Mouse (Mus musculus): ENCODE data around the gene Thap8. TPM values are rescaled to one million over a fixed set of nuclear protein-coding genes. Genes with fewer than 3 reads are reported as not detected.

Thap8 gene
- polyA plus RNA-seq, 1 experiment from 2014 or later: 0.72 TPM

- Histone ChIP-seq H3K4me1 (ENCODE audit: control insufficient read depth in 2 of 2, insufficient read depth in 2 of 2, low read length in 2 of 2) (peaks cover 6 to 11% of the 10 kb centered on the region in 2 experiments; a peak in 3 of 4 replicates), H3K4me2 (ENCODE audit: low read length) (no peak overlapping the region), H3K9me3 (ENCODE audit: control insufficient read depth, low read length) (no peaks in the 10 kb centered on the region), H3K9ac (ENCODE audit: low read length) (no peak overlapping the region; the same call in 1 of the 2 replicates), H3K27me3 (ENCODE audit: control insufficient read depth, insufficient read depth, low read length) (no peaks in the 10 kb centered on the region; the same call in 1 of the 2 replicates), H3K36me3 (ENCODE audit: control insufficient read depth, insufficient read depth, low read length) (no peaks in the 10 kb centered on the region), H3K4me3 (ENCODE audit: control insufficient read depth in 1 of 2, insufficient read depth in 1 of 2, low read depth in 1 of 2, low read length in 2 of 2) (no peak overlapping the region), H3K27ac (replicated peaks in 1 of 2; ENCODE audit: control insufficient read depth in 1 of 2, insufficient read depth in 1 of 2, low read depth in 2 of 2, low read length in 2 of 2) (0 out of 4 replicates have a peak overlapping the region, but pooled peaks of 1 of the 2 experiments have one; percentile 9)
- no peak for ATAC-seq (ENCODE audit: insufficient number of reproducible peaks, insufficient read depth, low FRiP score, low read depth)
- 46% methylated on average over 8 of the region's 8 CpGs for WGBS
These were observed 7.0 kb downstream of the Thap8 start for GRCm38 (mm10) chr7:30286701-30287410.

GRCm38 (mm10) chr7:30288046-30288445 is 8.2 kb downstream of the Thap8 start:
- no peaks in the 10 kb centered on the region for H3K9me3 ChIP-seq (ENCODE audit: control insufficient read depth, low read length)
- no peak overlapping the region for H3K9ac ChIP-seq (ENCODE audit: low read length)
- H3K27me3 ChIP-seq (ENCODE audit: control insufficient read depth, insufficient read depth, low read length): no peaks in the 10 kb centered on the region; the same call in 1 of the 2 replicates
- no peak for ATAC-seq (ENCODE audit: insufficient number of reproducible peaks, insufficient read depth, low FRiP score, low read depth)
- no peak overlapping the region for H3K27ac ChIP-seq (replicated peaks in 1 of 2; ENCODE audit: control insufficient read depth in 1 of 2, insufficient read depth in 1 of 2, low read depth in 2 of 2, low read length in 2 of 2)
- no peak overlapping the region for H3K4me3 ChIP-seq (ENCODE audit: control insufficient read depth in 1 of 2, insufficient read depth in 1 of 2, low read depth in 1 of 2, low read length in 2 of 2)
- H3K4me2 ChIP-seq (ENCODE audit: low read length): no peak overlapping the region
- peaks cover 6% of the 10 kb centered on the region in 2 experiments; a peak in 3 of 4 replicates for H3K4me1 ChIP-seq (ENCODE audit: control insufficient read depth in 2 of 2, insufficient read depth in 2 of 2, low read length in 2 of 2)
- no peaks in the 10 kb centered on the region for H3K36me3 ChIP-seq (ENCODE audit: control insufficient read depth, insufficient read depth, low read length)
- 62% methylated on average over 6 of the region's 6 CpGs for WGBS

GRCm38 (mm10) chr7:30289071-30289713 is 9.3 kb downstream of the Thap8 start:
- no peaks in the 10 kb centered on the region; the same call in 1 of the 2 replicates for H3K27me3 ChIP-seq (ENCODE audit: control insufficient read depth, insufficient read depth, low read length)
- H3K36me3 ChIP-seq (ENCODE audit: control insufficient read depth, insufficient read depth, low read length): no peaks in the 10 kb centered on the region
- no peaks in the 10 kb centered on the region for H3K9me3 ChIP-seq (ENCODE audit: control insufficient read depth, low read length)
- no peak for ATAC-seq (ENCODE audit: insufficient number of reproducible peaks, insufficient read depth, low FRiP score, low read depth)
- no peak overlapping the region for H3K4me3 ChIP-seq (ENCODE audit: control insufficient read depth in 1 of 2, insufficient read depth in 1 of 2, low read depth in 1 of 2, low read length in 2 of 2)
- no peak overlapping the region for H3K4me2 ChIP-seq (ENCODE audit: low read length)
- H3K4me1 ChIP-seq (ENCODE audit: control insufficient read depth in 2 of 2, insufficient read depth in 2 of 2, low read length in 2 of 2): peaks cover 6 to 7% of the 10 kb centered on the region in 2 experiments; a peak in 3 of 4 replicates
- WGBS: 55% methylated on average over 7 of the region's 7 CpGs
- H3K27ac ChIP-seq (replicated peaks in 1 of 2; ENCODE audit: control insufficient read depth in 1 of 2, insufficient read depth in 1 of 2, low read depth in 2 of 2, low read length in 2 of 2): no peak overlapping the region
- no peak overlapping the region for H3K9ac ChIP-seq (ENCODE audit: low read length)

GRCm38 (mm10) chr7:30289714-30290399 is 10.0 kb downstream of the Thap8 start:
- Histone ChIP-seq H3K9ac (ENCODE audit: low read length) (no peak overlapping the region), H3K4me3 (ENCODE audit: control insufficient read depth in 1 of 2, insufficient read depth in 1 of 2, low read depth in 1 of 2, low read length in 2 of 2) (no peak overlapping the region), H3K27me3 (ENCODE audit: control insufficient read depth, insufficient read depth, low read length) (no peaks in the 10 kb centered on the region; the same call in 1 of the 2 replicates), H3K36me3 (ENCODE audit: control insufficient read depth, insufficient read depth, low read length) (no peaks in the 10 kb centered on the region), H3K4me1 (ENCODE audit: control insufficient read depth in 2 of 2, insufficient read depth in 2 of 2, low read length in 2 of 2) (peaks cover 6 to 7% of the 10 kb centered on the region in 2 experiments; a peak in 3 of 4 replicates), H3K27ac (replicated peaks in 1 of 2; ENCODE audit: control insufficient read depth in 1 of 2, insufficient read depth in 1 of 2, low read depth in 2 of 2, low read length in 2 of 2) (no peak overlapping the region), H3K9me3 (ENCODE audit: control insufficient read depth, low read length) (no peaks in the 10 kb centered on the region), H3K4me2 (ENCODE audit: low read length) (no peak overlapping the region)
- WGBS: 54% methylated on average over 10 of the region's 10 CpGs
- ATAC-seq (ENCODE audit: insufficient number of reproducible peaks, insufficient read depth, low FRiP score, low read depth): peak; percentile 56; the same call in 1 of the 2 replicates

- no peaks in the 10 kb centered on the region for H3K9me3 ChIP-seq (ENCODE audit: control insufficient read depth, low read length)
- peak within 1 kb of the TSS; percentile 51 to 77 for H3K4me3 ChIP-seq (ENCODE audit: control insufficient read depth in 1 of 2, insufficient read depth in 1 of 2, low read depth in 1 of 2, low read length in 2 of 2)
- peak within 1 kb of the TSS; percentile 15 to 28; a peak in 2 of 4 replicates for H3K27ac ChIP-seq (replicated peaks in 1 of 2; ENCODE audit: control insufficient read depth in 1 of 2, insufficient read depth in 1 of 2, low read depth in 2 of 2, low read length in 2 of 2)
- peaks cover 6 to 7% of the 10 kb centered on the region in 2 experiments; a peak in 3 of 4 replicates for H3K4me1 ChIP-seq (ENCODE audit: control insufficient read depth in 2 of 2, insufficient read depth in 2 of 2, low read length in 2 of 2)
- no peaks in the 10 kb centered on the region for H3K36me3 ChIP-seq (ENCODE audit: control insufficient read depth, insufficient read depth, low read length)
- H3K9ac ChIP-seq (ENCODE audit: low read length): peak within 1 kb of the TSS; percentile 69
- 7% methylated on average over 35 of the region's 35 CpGs for WGBS
- ATAC-seq (ENCODE audit: insufficient number of reproducible peaks, insufficient read depth, low FRiP score, low read depth): no peak
- H3K27me3 ChIP-seq (ENCODE audit: control insufficient read depth, insufficient read depth, low read length): no peaks in the 10 kb centered on the region; the same call in 1 of the 2 replicates
- H3K4me2 ChIP-seq (ENCODE audit: low read length): peak within 1 kb of the TSS; percentile 56
These were observed 11.6 kb downstream of the Thap8 start, which contains the start of gene Clip3 for GRCm38 (mm10) chr7:30291215-30292131. Gene Clip3 (plus strand): TSS chr7:30291728.

- ATAC-seq (ENCODE audit: insufficient number of reproducible peaks, insufficient read depth, low FRiP score, low read depth): no peak
- H3K27ac ChIP-seq (replicated peaks in 1 of 2; ENCODE audit: control insufficient read depth in 1 of 2, insufficient read depth in 1 of 2, low read depth in 2 of 2, low read length in 2 of 2): no peak overlapping the region
- no peak overlapping the region for H3K9ac ChIP-seq (ENCODE audit: low read length)
- H3K9me3 ChIP-seq (ENCODE audit: control insufficient read depth, low read length): no peaks in the 10 kb centered on the region
- H3K4me1 ChIP-seq (ENCODE audit: control insufficient read depth in 2 of 2, insufficient read depth in 2 of 2, low read length in 2 of 2): peaks cover 6 to 7% of the 10 kb centered on the region in 2 experiments; a peak in 3 of 4 replicates
- H3K36me3 ChIP-seq (ENCODE audit: control insufficient read depth, insufficient read depth, low read length): 0 out of 2 replicates have a peak, but pooled peaks cover 8% of the 10 kb centered on the region
- no peaks in the 10 kb centered on the region; the same call in 1 of the 2 replicates for H3K27me3 ChIP-seq (ENCODE audit: control insufficient read depth, insufficient read depth, low read length)
- 54% methylated on average over 13 of the region's 13 CpGs for WGBS
- H3K4me2 ChIP-seq (ENCODE audit: low read length): no peak overlapping the region
- H3K4me3 ChIP-seq (ENCODE audit: control insufficient read depth in 1 of 2, insufficient read depth in 1 of 2, low read depth in 1 of 2, low read length in 2 of 2): no peak overlapping the region
These were observed 13.9 kb downstream of the Thap8 start for GRCm38 (mm10) chr7:30293795-30294194.
